Mouse (Mus musculus) layer of hippocampus, adult 9-11 months (tissue): ENCODE data around the gene Olfr1494.

ENCODE experiments used
- DNase-seq: peaks from one replicate; pipeline ENCODE4 v3.0.0; 2022

Gene Olfr1494

DNA sequence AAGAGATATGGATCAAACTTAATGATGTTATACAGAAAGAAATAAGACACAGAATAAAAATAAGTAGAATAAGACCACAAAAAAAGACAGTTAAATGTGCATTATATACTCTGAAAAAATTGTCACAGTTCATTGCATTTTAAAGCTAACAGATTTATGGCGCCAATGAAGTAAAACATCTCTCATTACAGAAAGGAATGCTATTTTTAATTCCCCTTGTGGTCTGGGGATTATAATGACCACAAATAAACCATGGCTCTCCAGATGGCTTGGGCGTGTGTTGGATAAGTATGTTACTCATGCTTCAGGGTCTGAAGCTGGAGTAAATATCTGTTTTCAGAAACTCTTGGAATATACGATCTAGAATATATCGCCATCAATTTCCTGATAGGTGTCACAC is at the start of gene Olfr1494:
Gene Olfr1494, plus strand, starts transcription at position 301 of the 400 bp plus-strand sequence.
- no peak for DNase-seq

DNA sequence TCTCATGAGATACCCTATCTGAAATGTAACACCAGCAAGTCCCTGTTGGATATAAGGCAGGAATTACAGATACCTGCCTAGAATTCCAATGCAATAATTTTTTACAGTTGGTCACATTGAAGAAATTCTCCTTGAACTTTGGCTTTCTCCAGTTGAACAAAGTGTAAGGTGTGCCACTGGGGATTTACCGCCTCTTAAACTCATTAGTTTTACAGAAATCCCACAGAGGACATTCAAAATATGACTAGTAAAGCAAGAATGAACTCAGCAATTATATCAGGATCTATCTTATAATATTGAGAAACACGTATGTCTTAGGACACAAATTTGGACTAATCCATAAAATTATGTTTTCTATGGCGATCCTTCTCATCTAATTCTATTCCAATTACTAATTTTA is 42.6 kb upstream of the Olfr1494 start, which contains the start of gene Olfr1491:
Gene Olfr1491, plus strand, starts transcription at position 301 of the 400 bp plus-strand sequence.
- DNase-seq, result no peak

GRCm38 (mm10) chr19:13722978-13723377 is 16.6 kb upstream of the Olfr1494 start, which contains the start of gene Olfr1493-ps1:
TSS of gene Olfr1493-ps1 (plus strand) at chr19:13723278.
- no peak for DNase-seq

- DNase-seq, result no peak
These were observed 9.8 kb downstream of the Olfr1494 start for GRCm38 (mm10) chr19:13749366-13749765.

DNA sequence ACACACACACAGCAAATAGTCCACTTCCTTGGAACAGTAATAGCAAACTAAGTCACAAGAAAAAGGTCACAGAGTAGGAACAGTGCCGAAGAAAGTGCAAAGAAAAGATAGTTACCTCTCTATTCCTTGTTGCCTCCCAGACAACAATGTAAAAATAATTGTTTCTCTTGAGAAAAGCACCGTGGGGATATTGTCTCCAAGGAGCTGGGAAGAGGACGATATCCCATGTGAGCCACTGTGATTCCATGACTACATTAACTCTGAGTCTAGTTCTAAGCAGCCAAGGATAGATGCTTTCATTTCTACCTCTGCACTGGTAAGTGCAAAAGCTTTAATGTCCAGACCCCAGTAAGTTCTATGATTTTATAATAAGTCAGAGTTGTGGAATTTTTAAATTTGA is 24.8 kb downstream of the Olfr1494 start, which contains the start of gene Olfr1495:
Gene Olfr1495, plus strand, starts transcription at position 301 of the 400 bp plus-strand sequence.
- no peak for DNase-seq

- DNase-seq, result no peak
These were observed 29.2 kb downstream of the Olfr1494 start for GRCm38 (mm10) chr19:13768565-13769276.

- no peak for DNase-seq
These were observed 38.0 kb downstream of the Olfr1494 start, which contains the start of gene Olfr1496 for GRCm38 (mm10) chr19:13777578-13777977. TSS of gene Olfr1496 (plus strand) at chr19:13777878.

- no peak for DNase-seq
These were observed 58.6 kb downstream of the Olfr1494 start, which contains the start of gene Olfr1497 for GRCm38 (mm10) chr19:13798102-13798501. TSS of gene Olfr1497 (minus strand) at chr19:13798202.
